Mouse (Mus musculus) heart, embryonic 14.5 days (tissue): ENCODE measurements around the gene Hlx. TPM values are rescaled to one million over a fixed set of nuclear protein-coding genes. Genes with fewer than 3 reads are reported as not detected.

ENCODE experiments used
- ATAC-seq: fragments of 200-750 bp; cut with Nextera tagmentation; 2 replicates; pipeline ENCODE4 v1.8.0; 2017; ENCODE audit warnings: low read depth, moderate TSS enrichment; ENCODE audit not compliant: insufficient number of reproducible peaks, insufficient read depth, low FRiP score
- H3K27ac ChIP-seq, 2 experiments: fragments of 200-500 bp in 1 of 2; fragments of 300-500 bp in 1 of 2; sonication (generic) in 1 of 2; replicated peaks in 1 of 2; 2 replicates each; pipeline ENCODE4 v1.5.1; 2012 to 2014; ENCODE audit warnings: low read depth in 2 of 2, low read length in 2 of 2, control low read depth in 1 of 2, mild to moderate bottlenecking in 1 of 2, mixed read lengths in 1 of 2; ENCODE audit not compliant: control insufficient read depth in 1 of 2, insufficient read depth in 1 of 2
- H3K27me3 ChIP-seq: fragments of 300-500 bp; sonication (generic); 2 replicates; pipeline ENCODE4 v1.6.1; 2014; ENCODE audit warnings: mild to moderate bottlenecking, low read length, control low read depth; ENCODE audit not compliant: control insufficient read depth, insufficient read depth
- H3K36me3 ChIP-seq: fragments of 300-500 bp; sonication (generic); 2 replicates; pipeline ENCODE4 v1.6.1; 2014; ENCODE audit warnings: mild to moderate bottlenecking, control low read depth, low read length, mixed read lengths; ENCODE audit not compliant: control insufficient read depth, insufficient read depth
- H3K4me1 ChIP-seq, 2 experiments: fragments of 200-500 bp in 1 of 2; fragments of 300-500 bp in 1 of 2; sonication (generic) in 1 of 2; 2 replicates each; pipeline ENCODE4 v1.6.1; 2012 to 2014; ENCODE audit warnings: low read length in 2 of 2, control low read depth in 1 of 2, mixed read lengths in 1 of 2; ENCODE audit not compliant: control insufficient read depth in 2 of 2, insufficient read depth in 2 of 2
- H3K4me2 ChIP-seq: fragments of 300-500 bp; sonication (generic); 2 replicates; pipeline ENCODE4 v1.6.1; 2014; ENCODE audit warnings: mild to moderate bottlenecking, low read length
- H3K4me3 ChIP-seq, 2 experiments: fragments of 200-500 bp in 1 of 2; fragments of 300-500 bp in 1 of 2; sonication (generic) in 1 of 2; 2 replicates each; pipeline ENCODE4 v1.5.1; 2012 to 2014; ENCODE audit warnings: low read length in 2 of 2, mild to moderate bottlenecking in 2 of 2, control low read depth in 1 of 2, low read depth in 1 of 2, moderate library complexity in 1 of 2; ENCODE audit not compliant: control insufficient read depth in 1 of 2, insufficient read depth in 1 of 2
- H3K9ac ChIP-seq: fragments of 300-500 bp; sonication (generic); 2 replicates; pipeline ENCODE4 v1.6.1; 2014; ENCODE audit warnings: mild to moderate bottlenecking, low read length
- H3K9me3 ChIP-seq: fragments of 300-500 bp; sonication (generic); 2 replicates; pipeline ENCODE4 v1.6.1; 2016; ENCODE audit warnings: low read length, control low read depth; ENCODE audit not compliant: control insufficient read depth
- WGBS: fragments of 180-500 bp; shearing (Covaris S2); extraction: QIAGEN DNeasy Blood & Tissue Kit; methylation state at CpG from one replicate; pipeline ENCODE4 v1.1.7; 2014; 5-methylcytosine and 5-hydroxymethylcytosine counted together
- polyA plus RNA-seq: library from polyadenylated mRNA; unstranded; fragments of >200 nt; fragmentation: Nextera tagmentation; extraction: Ambion mirVana; gene quantifications from 2 replicates; pipeline ENCODE4 v1.2.1, GENCODE M21; 2014

Hlx gene
- polyA plus RNA-seq, 1 experiment from 2014 or later = 7.7 TPM

DNA sequence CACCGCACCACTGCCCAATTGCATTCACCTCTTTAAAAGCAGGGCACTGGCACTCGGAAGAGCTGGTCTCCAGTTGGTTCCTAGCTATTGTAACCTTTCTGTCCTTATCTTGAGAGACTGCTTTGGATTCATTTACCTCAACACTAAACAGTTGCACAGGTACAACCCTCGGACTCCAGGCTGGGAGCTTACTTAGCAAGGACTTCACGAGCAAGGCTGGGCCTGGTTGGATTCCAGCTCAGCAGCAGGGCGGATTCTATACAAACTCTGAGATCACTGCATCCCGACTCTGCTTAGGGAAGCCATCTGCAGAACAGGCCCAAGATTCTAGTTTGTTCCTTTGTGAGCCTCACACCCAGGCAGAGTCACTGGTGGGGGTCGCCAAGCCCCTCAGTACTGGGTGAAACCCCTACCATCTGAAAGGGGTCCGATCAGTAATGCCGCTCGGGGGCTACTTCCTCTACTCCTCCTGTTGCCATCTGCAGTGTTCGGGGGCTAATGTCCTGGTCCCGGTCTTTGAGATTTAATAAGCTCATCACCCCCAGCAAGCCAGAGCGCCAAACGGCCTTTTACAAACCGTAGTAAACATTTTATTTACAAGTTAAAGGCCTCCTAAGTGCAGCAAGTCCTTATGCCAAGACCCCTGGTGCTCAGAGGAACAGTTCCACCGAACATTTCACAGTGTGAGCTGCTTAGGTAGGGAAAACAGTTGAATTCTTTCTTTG, 5.7 kb downstream of the Hlx start:
- H3K9ac ChIP-seq = no peak overlapping the region
- peak overlapping the region in 1 of 2 experiments; percentile 39; a peak in 1 of 4 replicates for H3K4me3 ChIP-seq
- no peaks in the 10 kb centered on the region for H3K36me3 ChIP-seq
- H3K9me3 ChIP-seq = no peaks in the 10 kb centered on the region
- 21% methylated on average over 16 of the region's 16 CpGs for WGBS
- H3K4me2 ChIP-seq = peak overlapping the region; percentile 95
- H3K27ac ChIP-seq = no peak overlapping the region
- H3K27me3 ChIP-seq = peaks cover 94% of the 10 kb centered on the region
- peaks cover 4 to 10% of the 10 kb centered on the region in 2 experiments; a peak in 1 of 4 replicates for H3K4me1 ChIP-seq
- no peak for ATAC-seq

DNA sequence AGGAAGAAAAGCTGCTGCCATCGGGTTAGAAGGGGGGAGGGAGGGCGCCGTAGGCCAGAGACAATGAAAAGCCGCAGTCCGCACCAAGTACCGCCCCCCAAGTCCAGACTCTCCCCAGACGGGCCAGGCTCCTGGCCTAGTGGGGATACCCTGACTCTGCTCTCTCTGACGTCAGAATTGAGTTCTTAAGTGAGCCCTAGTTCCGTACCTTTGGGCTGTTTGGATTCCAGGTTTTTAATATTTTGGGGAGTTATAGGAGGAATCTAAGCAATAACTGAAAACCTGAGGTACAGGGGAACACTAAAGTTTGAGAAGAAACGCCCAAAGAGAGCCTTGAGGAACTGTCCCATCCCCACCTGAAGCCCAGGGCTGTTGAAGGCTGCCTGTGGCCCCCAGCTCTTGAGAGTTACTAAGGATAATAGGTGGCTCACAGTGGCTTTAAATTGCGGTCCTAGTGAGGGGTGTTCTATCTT, 7.1 kb downstream of the Hlx start:
- H3K9ac ChIP-seq = no peak overlapping the region
- 0 out of 4 replicates have a peak, but pooled peaks cover 4 to 5% of the 10 kb centered on the region in 2 experiments for H3K4me1 ChIP-seq
- no peak overlapping the region for H3K4me2 ChIP-seq
- H3K9me3 ChIP-seq = no peaks in the 10 kb centered on the region
- H3K36me3 ChIP-seq = no peaks in the 10 kb centered on the region
- H3K27me3 ChIP-seq = peaks cover 100% of the 10 kb centered on the region
- no peak overlapping the region for H3K27ac ChIP-seq
- no peak overlapping the region for H3K4me3 ChIP-seq
- 8% methylated on average over 11 of the region's 11 CpGs for WGBS
- no peak for ATAC-seq

DNA sequence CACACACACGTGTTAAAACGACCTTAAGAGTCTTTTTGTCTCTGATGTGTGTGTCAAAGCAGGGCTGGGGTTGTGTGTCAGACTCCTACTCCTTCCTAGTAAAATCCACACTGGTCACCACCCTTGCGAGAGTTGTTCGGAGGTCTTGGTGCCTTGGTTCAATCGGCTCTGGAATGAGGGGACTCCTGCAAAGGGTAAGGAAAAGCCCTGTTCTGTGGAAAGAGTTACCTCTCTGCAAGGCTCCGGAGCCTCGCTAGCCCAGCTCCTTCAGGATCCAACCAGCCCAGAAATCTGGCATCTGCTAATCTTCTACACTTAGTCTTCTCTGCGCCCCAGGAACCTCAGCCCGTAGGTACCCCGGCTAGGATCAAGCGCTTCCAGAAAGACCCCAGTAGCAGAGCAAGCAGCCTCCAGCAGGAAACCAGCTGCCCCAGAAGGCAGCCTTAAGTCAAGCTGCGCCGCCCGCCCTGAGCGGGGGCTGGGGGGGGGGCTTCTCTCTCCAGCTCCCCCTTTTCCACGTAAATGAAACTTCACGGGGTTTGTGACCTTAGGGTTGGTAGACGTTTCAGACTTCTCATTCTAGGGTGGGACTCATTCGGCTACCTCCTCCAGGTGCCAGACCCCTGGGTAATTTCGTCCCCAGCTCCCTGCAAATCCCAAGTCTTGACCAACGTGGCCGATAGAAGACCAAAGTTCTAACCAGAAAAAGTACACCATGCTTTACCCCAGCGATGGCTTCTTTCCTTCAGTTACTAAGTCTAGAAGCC, 7.7 kb downstream of the Hlx start:
- ATAC-seq = no peak
- Histone ChIP-seq H3K4me3 (no peak overlapping the region), H3K4me1 (0 out of 4 replicates have a peak, but pooled peaks cover 4 to 5% of the 10 kb centered on the region in 2 experiments), H3K36me3 (no peaks in the 10 kb centered on the region), H3K9me3 (no peaks in the 10 kb centered on the region), H3K9ac (no peak overlapping the region), H3K27ac (no peak overlapping the region), H3K27me3 (peaks cover 100% of the 10 kb centered on the region), H3K4me2 (no peak overlapping the region)
- 7% methylated on average over 23 of the region's 23 CpGs for WGBS

DNA sequence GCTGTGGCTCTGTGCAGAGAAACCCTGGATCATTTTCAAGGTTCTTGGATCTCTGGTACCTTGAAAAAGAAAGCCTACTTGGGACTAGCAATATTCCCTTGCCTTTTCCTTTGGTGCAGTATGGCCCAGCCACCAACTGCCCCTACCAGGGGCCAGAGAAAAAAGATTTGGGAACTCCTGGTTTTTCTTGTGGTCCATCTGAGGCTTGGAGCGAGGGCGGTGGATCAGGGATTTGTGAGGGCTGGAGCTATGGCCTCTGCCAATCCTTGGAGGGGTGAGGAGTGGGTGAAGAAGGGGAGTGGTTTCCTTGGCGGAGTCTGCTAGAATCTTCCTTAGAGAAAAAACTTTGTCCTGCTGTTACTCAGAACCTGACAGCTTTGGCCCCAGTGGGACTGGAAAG, 8.5 kb downstream of the Hlx start:
- Histone ChIP-seq H3K4me3 (no peak overlapping the region), H3K27ac (no peak overlapping the region), H3K36me3 (no peaks in the 10 kb centered on the region), H3K4me2 (no peak overlapping the region), H3K4me1 (0 out of 4 replicates have a peak, but pooled peaks cover 4 to 5% of the 10 kb centered on the region in 2 experiments), H3K9ac (no peak overlapping the region), H3K9me3 (no peaks in the 10 kb centered on the region), H3K27me3 (peaks cover 99% of the 10 kb centered on the region)
- WGBS = 18% methylated on average over 3 of the region's 3 CpGs
- no peak for ATAC-seq

DNA sequence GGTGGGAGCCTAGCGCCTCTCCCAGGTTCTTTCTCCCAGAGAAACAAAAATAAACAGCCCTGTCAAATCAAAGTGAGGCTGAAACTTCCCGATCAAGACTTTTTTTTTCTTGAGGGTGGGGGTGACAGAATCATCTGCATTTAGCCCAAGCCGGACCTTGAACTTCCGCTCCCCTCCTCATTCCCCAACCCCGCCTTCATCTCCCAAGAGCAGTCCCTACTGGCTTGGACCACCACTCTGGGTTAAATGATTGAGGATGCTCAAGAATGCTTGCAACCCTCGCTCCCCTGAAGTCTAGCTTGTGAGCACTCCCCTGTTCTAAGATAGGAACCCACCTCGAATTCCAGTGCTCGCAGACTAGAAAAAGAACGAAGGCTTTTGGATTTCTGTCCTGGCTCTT, 11.3 kb downstream of the Hlx start:
- H3K4me1 ChIP-seq = peaks cover 0 to 8% of the 10 kb centered on the region in 2 experiments; a peak in 3 of 4 replicates
- no peak for ATAC-seq
- no peaks in the 10 kb centered on the region for H3K9me3 ChIP-seq
- WGBS = 2% methylated on average over 9 of the region's 9 CpGs
- no peak overlapping the region for H3K4me2 ChIP-seq
- H3K27me3 ChIP-seq = peaks cover 98% of the 10 kb centered on the region
- no peak overlapping the region for H3K27ac ChIP-seq
- no peaks in the 10 kb centered on the region for H3K36me3 ChIP-seq
- no peak overlapping the region for H3K4me3 ChIP-seq
- no peak overlapping the region for H3K9ac ChIP-seq

DNA sequence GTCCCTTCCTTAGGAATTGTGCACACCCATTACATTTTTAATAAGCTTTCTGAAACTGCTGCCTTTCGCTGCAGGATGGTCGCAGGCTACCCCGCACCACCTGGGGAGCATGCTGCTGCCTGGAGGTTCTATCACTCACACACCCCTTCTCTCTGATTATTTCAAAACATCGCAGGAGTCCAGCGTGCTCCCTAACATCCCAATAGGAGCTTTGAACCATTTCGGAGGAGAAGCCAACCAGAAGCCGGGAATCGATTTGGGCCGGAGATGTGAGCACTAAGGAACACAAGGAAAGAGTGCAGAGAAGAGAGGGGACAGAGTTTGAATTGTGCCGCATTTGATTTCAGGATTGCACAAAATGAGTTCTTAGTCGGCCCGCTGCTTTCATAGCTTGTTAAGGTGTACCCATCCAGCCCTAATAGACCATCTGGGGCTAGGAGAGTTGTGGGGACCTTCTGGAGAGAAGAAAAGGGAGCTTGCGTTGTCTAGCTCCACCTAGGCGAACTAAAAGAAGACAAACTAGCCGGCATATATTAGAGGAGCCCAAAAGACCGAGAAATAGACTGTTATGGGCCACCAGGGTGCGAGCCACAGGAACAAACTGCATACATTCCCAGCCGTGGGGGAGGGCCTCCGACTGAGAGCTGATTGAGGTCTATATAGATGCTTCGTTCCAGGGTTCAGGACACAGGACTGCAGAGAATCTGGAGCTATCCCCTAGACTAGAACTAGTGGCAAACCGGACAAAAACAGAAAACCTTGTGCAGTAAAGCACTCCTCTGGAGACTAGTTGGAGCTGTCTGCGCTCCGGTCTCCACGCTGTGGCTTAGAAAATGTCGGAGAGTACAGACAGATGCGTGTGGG, 12.0 kb downstream of the Hlx start:
- no peak overlapping the region for H3K4me2 ChIP-seq
- H3K27me3 ChIP-seq = peaks cover 98% of the 10 kb centered on the region
- H3K4me3 ChIP-seq = no peak overlapping the region
- no peaks in the 10 kb centered on the region for H3K36me3 ChIP-seq
- H3K27ac ChIP-seq = no peak overlapping the region
- no peak for ATAC-seq
- no peak overlapping the region for H3K9ac ChIP-seq
- 2% methylated on average over 26 of the region's 26 CpGs for WGBS
- H3K9me3 ChIP-seq = no peaks in the 10 kb centered on the region
- H3K4me1 ChIP-seq = peaks cover 0 to 8% of the 10 kb centered on the region in 2 experiments; a peak in 3 of 4 replicates
